Mouse (Mus musculus) adrenal gland, adult (tissue): ENCODE results near the gene Gpr50.

Source experiments
- DNase-seq, 2 experiments: peaks; one replicate each; pipeline ENCODE4 v3.0.0; 2022 to 2023; ENCODE audit warnings: low spot score in 1 of 2; ENCODE audit not compliant: inconsistent age in 2 of 2

The Gpr50 gene

DNA sequence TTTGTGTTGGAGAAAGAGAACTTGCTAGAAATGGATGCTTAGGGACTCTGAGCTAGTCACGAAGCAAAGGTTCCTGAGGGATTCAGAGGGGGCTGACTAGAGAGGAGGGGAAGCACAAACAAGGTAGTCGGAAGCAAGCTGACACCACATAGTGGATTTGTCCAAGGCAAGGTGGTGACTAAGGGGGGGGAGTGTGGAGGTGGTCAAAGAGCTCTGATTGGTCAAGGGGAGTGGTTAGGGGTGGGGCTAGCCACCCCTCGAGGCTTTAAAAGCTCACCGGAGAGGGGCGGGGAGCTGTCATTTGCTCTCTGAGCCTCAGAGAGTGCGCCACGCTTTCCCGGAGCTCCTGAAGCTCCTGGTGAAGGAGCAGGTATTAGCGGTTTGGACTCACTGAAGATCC, at the start of gene Gpr50:
Gpr50 (plus strand) TSS at position 294 of the 400 bp plus-strand sequence.
- DNase-seq: no peak

GRCm38 (mm10) chrX:71622286-71622685, 41.2 kb upstream of the Gpr50 start:
- DNase-seq: no peak

- DNase-seq: peak; percentile 15 to 76
These were observed 39.6 kb upstream of the Gpr50 start for GRCm38 (mm10) chrX:71623843-71624242.

GRCm38 (mm10) chrX:71628306-71628705, 35.2 kb upstream of the Gpr50 start:
- DNase-seq: peak; percentile 22 to 78

GRCm38 (mm10) chrX:71630709-71631108, 32.8 kb upstream of the Gpr50 start:
- no peak for DNase-seq

DNA sequence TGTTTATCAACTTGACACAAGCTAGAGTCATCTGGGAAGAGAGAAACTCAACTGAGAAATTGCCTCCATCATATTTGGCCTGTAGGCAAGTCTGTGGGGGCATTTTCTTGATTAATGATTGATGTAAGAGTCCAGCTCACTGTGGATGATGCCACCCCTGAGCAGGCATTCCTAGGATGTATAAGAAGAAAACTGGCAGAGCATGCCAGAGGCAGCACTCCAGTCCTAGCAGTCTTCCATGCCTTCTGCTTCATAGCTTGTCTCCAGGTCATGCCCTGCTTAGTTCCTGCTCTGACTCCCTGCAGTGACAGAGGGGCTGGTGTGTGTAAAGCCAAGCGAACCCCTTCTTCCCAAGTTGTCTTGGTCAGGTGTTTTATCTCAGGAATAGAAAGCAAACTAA, 32.3 kb upstream of the Gpr50 start:
- DNase-seq: no peak

- peak; percentile 31 to 82 for DNase-seq
These were observed 15.5 kb upstream of the Gpr50 start for GRCm38 (mm10) chrX:71647958-71648357.

GRCm38 (mm10) chrX:71648434-71648833, 15.0 kb upstream of the Gpr50 start:
- no peak for DNase-seq

DNA sequence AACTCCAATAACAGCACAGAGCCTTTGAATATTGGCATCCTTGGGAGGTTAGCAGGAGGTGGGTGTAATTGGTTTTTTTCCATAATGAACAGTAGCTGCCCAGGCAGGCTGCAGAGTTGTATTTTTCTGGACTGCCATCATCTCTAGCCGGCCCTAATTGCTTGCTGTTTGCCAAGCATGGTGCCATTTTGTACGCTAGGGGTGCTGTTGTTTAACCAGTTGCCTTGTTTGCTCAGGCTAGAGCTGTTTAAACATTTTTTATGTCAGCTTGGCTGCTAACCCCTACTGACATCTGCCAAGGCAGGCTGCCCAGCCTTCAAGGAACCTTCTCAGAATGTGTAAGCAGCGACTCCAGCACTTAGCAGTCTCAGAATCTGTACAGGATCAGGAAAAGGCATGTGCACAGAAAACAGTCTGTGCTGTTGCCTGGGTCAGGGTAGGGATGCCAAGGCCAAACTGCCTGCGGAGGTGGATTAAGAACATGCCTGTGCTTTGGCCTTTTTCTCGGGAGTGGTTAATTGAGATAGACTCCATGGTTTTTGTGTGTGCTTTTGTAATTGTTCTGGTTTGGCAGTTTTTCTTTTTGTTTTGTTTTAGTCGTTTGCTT, 14.5 kb upstream of the Gpr50 start:
- peak; percentile 15 to 61 for DNase-seq

DNA sequence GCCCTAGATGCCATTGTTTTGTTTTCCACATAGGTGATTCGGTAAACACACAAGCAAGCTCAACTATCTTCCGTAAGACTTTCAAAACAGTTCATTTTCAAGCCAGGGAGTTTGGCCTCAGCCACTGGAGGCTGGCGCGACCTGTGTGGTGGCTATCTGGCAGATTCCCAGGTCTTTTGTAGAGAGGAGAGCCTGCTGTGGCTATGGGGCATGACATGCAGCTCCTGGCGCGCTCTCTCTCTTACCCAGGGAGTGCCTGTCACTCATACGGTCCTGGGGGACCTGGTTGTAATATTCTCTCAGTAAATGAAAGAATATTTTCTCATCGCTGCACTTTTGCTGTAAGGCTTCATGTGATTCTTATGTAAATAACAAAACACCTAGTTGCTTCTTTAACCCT, 13.5 kb upstream of the Gpr50 start:
- DNase-seq: no peak

- no peak for DNase-seq
These were observed 1.7 kb upstream of the Gpr50 start for GRCm38 (mm10) chrX:71661794-71662193.

DNA sequence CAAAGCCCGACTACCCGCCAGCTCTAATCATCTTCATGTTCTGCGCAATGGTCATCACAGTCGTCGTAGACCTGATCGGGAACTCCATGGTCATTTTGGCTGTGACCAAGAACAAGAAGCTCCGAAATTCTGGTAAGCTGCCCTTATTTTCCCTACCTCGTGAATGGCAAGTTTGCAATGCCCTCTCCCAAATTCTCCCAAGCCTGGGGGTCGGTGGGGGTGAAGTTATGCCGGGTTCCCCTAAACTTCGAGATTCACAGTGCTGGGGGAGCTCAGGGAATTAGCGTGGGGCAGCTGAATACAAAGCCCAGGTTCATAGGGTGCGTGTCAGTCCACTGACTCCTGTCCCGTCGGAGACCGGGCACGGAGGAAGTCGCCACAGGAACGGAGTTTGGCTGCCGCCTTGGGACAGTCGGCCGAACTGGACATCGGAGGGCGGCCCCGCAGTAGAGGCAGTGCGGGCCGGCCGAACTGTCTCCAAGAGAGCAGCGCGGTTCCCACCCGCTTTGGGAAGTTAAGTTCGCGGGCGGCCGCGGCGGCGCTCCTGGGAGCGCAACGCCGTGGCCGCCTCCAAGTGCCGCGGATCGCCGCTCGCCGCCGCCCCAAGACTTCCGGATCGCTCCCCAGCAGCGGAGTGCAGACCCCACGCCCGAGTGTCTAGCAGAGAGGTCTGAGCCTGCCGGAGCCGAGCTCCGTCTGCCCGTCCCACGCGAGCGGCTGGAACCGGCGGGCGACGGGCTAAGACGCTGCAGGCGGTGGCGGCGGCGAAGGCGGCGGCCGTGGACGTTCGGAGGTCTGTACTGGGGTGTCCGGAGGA, 612 bp downstream of the Gpr50 start:
- no peak for DNase-seq

DNA sequence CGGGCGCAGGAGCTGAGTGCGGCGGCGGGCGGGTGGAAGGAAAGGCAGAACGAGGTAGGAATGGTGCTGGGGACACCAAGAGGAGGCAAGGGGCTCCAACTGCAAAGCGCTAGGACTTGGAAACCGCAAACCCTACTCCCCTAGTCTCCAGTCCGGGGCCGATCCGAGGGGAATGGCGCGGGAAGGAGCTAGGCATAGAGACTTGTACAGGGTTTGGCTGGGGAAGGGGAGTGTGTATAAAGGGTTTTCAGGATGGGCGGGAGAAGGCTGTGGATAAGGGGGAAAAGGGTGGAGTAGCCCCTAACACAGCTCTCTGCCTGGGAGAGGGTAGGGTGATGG, 1.2 kb downstream of the Gpr50 start:
- DNase-seq: no peak

- no peak for DNase-seq
These were observed 6.8 kb downstream of the Gpr50 start for GRCm38 (mm10) chrX:71670254-71670653.

DNA sequence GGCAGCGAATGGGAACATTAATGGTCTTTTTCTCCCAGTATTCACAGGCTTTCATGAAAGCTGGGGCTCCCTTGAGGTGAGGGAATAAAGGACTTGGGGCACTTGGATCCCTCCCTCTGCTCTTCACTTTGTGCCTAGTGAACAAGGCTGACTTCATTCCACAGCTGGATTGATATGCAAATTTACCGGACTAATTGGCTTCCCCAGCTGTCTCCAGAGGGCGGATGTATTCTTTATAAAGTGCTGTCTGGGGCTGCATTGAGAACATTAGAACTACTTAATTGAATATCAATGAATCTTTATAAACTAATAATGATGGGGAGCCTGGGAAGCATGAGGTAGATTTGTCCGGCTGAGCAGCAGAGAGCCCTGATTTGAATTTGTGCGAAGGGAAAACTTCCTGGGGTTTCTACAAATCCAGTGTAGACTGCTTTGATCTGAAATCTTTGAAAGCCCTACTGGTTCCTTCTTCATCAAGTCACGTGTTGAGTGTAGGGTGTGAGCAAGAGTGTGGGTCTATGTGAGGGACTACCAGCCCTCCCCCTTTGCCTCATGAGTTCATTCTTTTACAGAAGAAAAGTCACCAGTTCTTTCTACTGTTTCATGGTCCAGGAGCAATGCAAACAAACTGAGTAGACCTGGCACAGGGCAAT, 37.5 kb downstream of the Gpr50 start:
- DNase-seq: no peak
